Mouse (Mus musculus) kidney, embryonic 16.5 days (tissue): ENCODE results near the gene Mtus2. TPM values are rescaled to one million over a fixed set of nuclear protein-coding genes. Genes with fewer than 3 reads are reported as not detected.
A peak's percentile ranks its signal among the peaks of the same experiment; 100 is the strongest.

ENCODE experiments used
- ATAC-seq: fragments of 200-750 bp; cut with Nextera tagmentation; 2 replicates; pipeline ENCODE4 v1.8.0; 2017; ENCODE audit warnings: moderate TSS enrichment; ENCODE audit not compliant: low FRiP score, low TSS enrichment
- H3K27ac ChIP-seq: fragments of 300-500 bp; sonication (generic); 2 replicates; pipeline ENCODE4 v1.5.1; 2014; ENCODE audit warnings: low read length
- H3K27me3 ChIP-seq: fragments of 300-500 bp; sonication (generic); 2 replicates; pipeline ENCODE4 v1.6.1; 2014; ENCODE audit warnings: low read length, control low read depth, mixed read lengths; ENCODE audit not compliant: insufficient read depth
- H3K36me3 ChIP-seq: fragments of 300-500 bp; sonication (generic); 2 replicates; pipeline ENCODE4 v1.6.1; 2014; ENCODE audit warnings: low read length, control low read depth, mixed read lengths; ENCODE audit not compliant: insufficient read depth
- H3K4me1 ChIP-seq: fragments of 300-500 bp; sonication (generic); 2 replicates; pipeline ENCODE4 v1.6.1; 2014; ENCODE audit warnings: low read length, control low read depth, mixed read lengths; ENCODE audit not compliant: insufficient read depth
- H3K4me2 ChIP-seq: fragments of 300-500 bp; sonication (generic); replicated peaks from 2 replicates; pipeline ENCODE4 v1.6.1; 2014; ENCODE audit warnings: low read depth, low read length
- H3K4me3 ChIP-seq: fragments of 300-500 bp; sonication (generic); 2 replicates; pipeline ENCODE4 v1.5.1; 2014; ENCODE audit warnings: mild to moderate bottlenecking, low read length
- H3K9ac ChIP-seq: fragments of 300-500 bp; sonication (generic); replicated peaks from 2 replicates; pipeline ENCODE4 v1.6.1; 2014; ENCODE audit warnings: low read length
- H3K9me3 ChIP-seq: fragments of 300-500 bp; sonication (generic); 2 replicates; pipeline ENCODE4 v1.6.1; 2016; ENCODE audit warnings: low read length, control low read depth
- WGBS: fragments of 180-500 bp; shearing (Covaris S2); extraction: QIAGEN DNeasy Blood & Tissue Kit; methylation state at CpG from one replicate; pipeline ENCODE4 v1.1.7; 2014; 5-methylcytosine and 5-hydroxymethylcytosine counted together
- polyA plus RNA-seq: library from polyadenylated mRNA; unstranded; fragments of >200 nt; fragmentation: Nextera tagmentation; extraction: Ambion mirVana; gene quantifications from 2 replicates; pipeline ENCODE4 v1.2.1, GENCODE M21; 2015

Mtus2 gene
- polyA plus RNA-seq, 1 experiment from 2014 or later = 2.7 TPM

DNA sequence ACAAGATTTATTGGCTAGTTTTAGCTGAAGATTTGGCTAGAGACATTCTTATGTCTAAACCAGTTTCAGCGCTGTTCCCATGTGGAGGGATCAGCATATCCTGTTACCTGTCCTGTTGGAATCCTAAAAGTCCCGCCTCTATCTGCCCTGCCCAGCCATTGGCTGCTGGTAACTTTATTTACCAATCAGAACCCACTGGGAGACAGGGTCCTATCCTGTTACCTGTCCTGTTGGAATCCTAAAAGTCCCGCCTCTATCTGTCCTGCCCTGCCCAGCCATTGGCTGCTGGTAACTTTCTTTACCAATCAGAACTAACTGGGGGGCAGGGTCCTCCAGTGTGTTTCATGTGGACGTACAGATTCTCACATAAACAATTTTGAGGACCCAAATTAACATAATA is 234.3 kb downstream of the Mtus2 start:
- ATAC-seq = peak; percentile 65
- H3K4me3 ChIP-seq = no peak overlapping the region
- H3K27me3 ChIP-seq = no peaks in the 10 kb centered on the region
- WGBS = 36% methylated on average over 4 of the region's 4 CpGs
- H3K9me3 ChIP-seq = no peaks in the 10 kb centered on the region
- no peaks in the 10 kb centered on the region for H3K4me1 ChIP-seq
- H3K36me3 ChIP-seq = no peaks in the 10 kb centered on the region
- H3K9ac ChIP-seq = no peak overlapping the region
- no peak overlapping the region for H3K27ac ChIP-seq
- H3K4me2 ChIP-seq = no peak overlapping the region

DNA sequence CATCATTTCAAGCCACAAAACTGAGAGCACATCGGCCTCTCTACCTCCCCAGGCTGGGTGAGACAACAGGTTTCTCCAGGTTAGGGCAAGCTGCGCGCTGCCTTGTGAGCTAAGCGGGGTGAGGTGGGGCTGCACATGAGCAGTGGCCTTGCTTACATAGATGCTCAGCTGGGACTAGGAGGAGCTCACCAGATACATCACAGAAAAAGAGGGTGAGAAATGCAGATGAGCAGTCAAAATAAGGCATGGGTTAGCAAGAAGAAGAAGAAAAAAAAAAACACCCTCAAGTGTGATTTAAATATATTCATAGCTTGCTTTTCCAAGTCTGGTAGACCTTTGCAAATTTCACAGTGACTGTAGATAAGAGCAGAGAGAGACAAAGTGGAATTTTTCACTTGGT is 254.7 kb downstream of the Mtus2 start:
- Histone ChIP-seq H3K9me3 (no peaks in the 10 kb centered on the region), H3K4me1 (no peaks in the 10 kb centered on the region), H3K27ac (no peak overlapping the region), H3K36me3 (no peaks in the 10 kb centered on the region), H3K4me3 (no peak overlapping the region), H3K9ac (no peak overlapping the region), H3K27me3 (no peaks in the 10 kb centered on the region), H3K4me2 (no peak overlapping the region)
- 96% methylated on average over 4 of the region's 4 CpGs for WGBS
- ATAC-seq = no peak

GRCm38 (mm10) chr5:148216786-148217185 is 259.7 kb downstream of the Mtus2 start:
- no peaks in the 10 kb centered on the region for H3K9me3 ChIP-seq
- no peak for ATAC-seq
- H3K9ac ChIP-seq = no peak overlapping the region
- H3K27ac ChIP-seq = no peak overlapping the region
- no peaks in the 10 kb centered on the region for H3K4me1 ChIP-seq
- H3K36me3 ChIP-seq = no peaks in the 10 kb centered on the region
- H3K4me3 ChIP-seq = no peak overlapping the region
- WGBS = 68% methylated on average over 8 of the region's 8 CpGs
- H3K4me2 ChIP-seq = no peak overlapping the region
- H3K27me3 ChIP-seq = no peaks in the 10 kb centered on the region

GRCm38 (mm10) chr5:148222898-148223297 is 265.8 kb downstream of the Mtus2 start:
- no peak overlapping the region for H3K9ac ChIP-seq
- no peaks in the 10 kb centered on the region for H3K27me3 ChIP-seq
- no peak for ATAC-seq
- H3K27ac ChIP-seq = no peak overlapping the region
- no peak overlapping the region for H3K4me2 ChIP-seq
- no peaks in the 10 kb centered on the region for H3K36me3 ChIP-seq
- H3K9me3 ChIP-seq = no peaks in the 10 kb centered on the region
- H3K4me3 ChIP-seq = no peak overlapping the region
- H3K4me1 ChIP-seq = no peaks in the 10 kb centered on the region
- WGBS = 87% methylated on average over 5 of the region's 5 CpGs

GRCm38 (mm10) chr5:148224004-148224403 is 266.9 kb downstream of the Mtus2 start:
- no peaks in the 10 kb centered on the region for H3K4me1 ChIP-seq
- H3K4me3 ChIP-seq = no peak overlapping the region
- ATAC-seq = no peak
- no peak overlapping the region for H3K9ac ChIP-seq
- H3K9me3 ChIP-seq = no peaks in the 10 kb centered on the region
- no peak overlapping the region for H3K4me2 ChIP-seq
- H3K27me3 ChIP-seq = no peaks in the 10 kb centered on the region
- no peaks in the 10 kb centered on the region for H3K36me3 ChIP-seq
- H3K27ac ChIP-seq = no peak overlapping the region
- WGBS = 82% methylated on average over 16 of the region's 16 CpGs

DNA sequence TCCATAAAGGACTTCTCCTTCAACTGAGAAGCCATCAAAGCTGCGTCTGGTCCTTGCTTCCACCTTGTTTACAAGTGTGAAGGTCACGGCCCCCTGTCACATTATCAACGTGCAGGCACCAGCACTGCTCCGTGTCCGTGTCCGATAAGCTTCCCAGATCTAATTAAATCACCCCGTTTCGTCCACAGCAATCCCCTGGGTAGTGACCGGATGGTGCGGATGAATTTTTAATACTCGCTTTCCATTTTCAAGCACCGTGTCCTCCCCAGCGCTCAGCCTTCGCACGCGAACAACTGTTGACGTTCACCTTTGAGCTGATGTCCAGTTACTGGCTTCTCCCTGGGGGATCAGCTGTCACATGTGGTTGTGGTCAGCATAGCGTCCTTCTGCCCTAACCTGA is 276.6 kb downstream of the Mtus2 start:
- ATAC-seq = no peak
- Histone ChIP-seq H3K4me2 (0 out of 2 replicates have a peak overlapping the region, but pooled peaks have one; percentile 7), H3K9me3 (no peaks in the 10 kb centered on the region), H3K9ac (no peak overlapping the region), H3K4me3 (no peak overlapping the region), H3K27ac (no peak overlapping the region), H3K27me3 (0 out of 2 replicates have a peak, but pooled peaks cover 3% of the 10 kb centered on the region), H3K4me1 (no peaks in the 10 kb centered on the region), H3K36me3 (no peaks in the 10 kb centered on the region)
- WGBS = 49% methylated on average over 18 of the region's 18 CpGs

- Histone ChIP-seq H3K4me3 (no peak overlapping the region), H3K9ac (no peak overlapping the region), H3K27ac (no peak overlapping the region), H3K4me2 (peak overlapping the region; percentile 16; the same call in 1 of the 2 replicates), H3K4me1 (no peaks in the 10 kb centered on the region), H3K9me3 (no peaks in the 10 kb centered on the region), H3K36me3 (no peaks in the 10 kb centered on the region), H3K27me3 (0 out of 2 replicates have a peak, but pooled peaks cover 3% of the 10 kb centered on the region)
- ATAC-seq = 0 out of 2 replicates have a peak, but pooled peaks have one; percentile 20
- WGBS = 45% methylated on average over 9 of the region's 9 CpGs
Measured at GRCm38 (mm10) chr5:148236616-148237015, 279.5 kb downstream of the Mtus2 start.

DNA sequence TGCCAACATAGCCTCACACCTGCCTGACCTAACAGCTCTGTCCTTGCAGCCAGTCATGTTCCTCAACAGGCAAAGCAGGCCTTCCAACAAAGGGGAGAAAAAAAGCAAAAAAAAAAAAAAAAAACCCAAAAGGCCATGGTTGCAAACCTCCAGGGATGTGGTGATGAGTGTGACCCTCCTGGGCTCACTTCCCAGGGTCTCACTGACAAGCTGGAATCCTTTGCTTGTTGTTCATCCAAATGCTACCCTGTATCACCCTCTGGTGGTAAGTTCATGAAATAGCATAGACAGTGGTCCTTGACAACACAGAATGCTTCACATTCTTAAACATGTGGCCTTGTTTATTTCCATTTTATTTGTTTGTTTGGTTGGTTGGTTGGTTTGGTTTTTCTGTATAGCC is 281.9 kb downstream of the Mtus2 start:
- no peaks in the 10 kb centered on the region for H3K9me3 ChIP-seq
- H3K4me3 ChIP-seq = no peak overlapping the region
- no peak overlapping the region for H3K27ac ChIP-seq
- ATAC-seq = no peak
- no peak overlapping the region for H3K4me2 ChIP-seq
- H3K9ac ChIP-seq = no peak overlapping the region
- H3K36me3 ChIP-seq = no peaks in the 10 kb centered on the region
- 0 out of 2 replicates have a peak, but pooled peaks cover 3% of the 10 kb centered on the region for H3K27me3 ChIP-seq
- H3K4me1 ChIP-seq = no peaks in the 10 kb centered on the region

GRCm38 (mm10) chr5:148239757-148240156 is 282.6 kb downstream of the Mtus2 start:
- Histone ChIP-seq H3K27me3 (0 out of 2 replicates have a peak, but pooled peaks cover 3% of the 10 kb centered on the region), H3K4me3 (no peak overlapping the region), H3K4me2 (no peak overlapping the region), H3K36me3 (no peaks in the 10 kb centered on the region), H3K4me1 (no peaks in the 10 kb centered on the region), H3K9me3 (no peaks in the 10 kb centered on the region), H3K9ac (no peak overlapping the region), H3K27ac (no peak overlapping the region)
- ATAC-seq = no peak
- WGBS = 33% methylated on average over 2 of the region's 2 CpGs

DNA sequence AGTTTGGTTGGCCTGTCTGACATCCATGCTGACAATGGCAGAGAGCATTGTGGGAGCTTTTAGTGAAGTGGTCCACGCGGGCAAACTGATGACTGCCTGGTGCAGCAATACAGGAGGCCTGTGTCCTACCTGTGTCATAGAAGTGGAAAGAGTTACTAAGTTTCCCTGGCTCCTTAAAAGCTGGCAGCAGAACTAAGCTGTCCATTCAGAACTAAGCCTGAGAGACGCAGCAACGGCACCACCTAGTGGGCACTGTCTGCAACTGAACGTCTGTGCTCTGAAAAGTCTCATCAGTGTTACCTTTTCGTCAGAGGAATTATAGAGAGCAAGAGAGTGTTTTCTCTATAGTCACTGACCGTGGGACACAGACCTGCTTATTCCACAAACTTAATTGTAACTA is 284.8 kb downstream of the Mtus2 start:
- Histone ChIP-seq H3K9me3 (no peaks in the 10 kb centered on the region), H3K9ac (no peak overlapping the region), H3K27me3 (0 out of 2 replicates have a peak, but pooled peaks cover 3% of the 10 kb centered on the region), H3K4me1 (no peaks in the 10 kb centered on the region), H3K27ac (no peak overlapping the region), H3K4me3 (no peak overlapping the region), H3K36me3 (no peaks in the 10 kb centered on the region), H3K4me2 (no peak overlapping the region)
- WGBS = 9% methylated on average over 7 of the region's 7 CpGs
- no peak for ATAC-seq
